Mouse (Mus musculus) bone marrow macrophage, adult 2 months (primary cell): ENCODE results near the gene Trim31.

Experiments used
- CTCF ChIP-seq: IDR thresholded peaks from 2 replicates; pipeline ENCODE4 v1.5.1; 2012; ENCODE audit warnings: low read depth, mild to moderate bottlenecking, low read length, moderate library complexity
- POLR2A ChIP-seq: IDR thresholded peaks from 2 replicates; pipeline ENCODE4 v1.6.1; 2012; ENCODE audit warnings: mild to moderate bottlenecking, low read depth, low read length, borderline replicate concordance

DNA sequence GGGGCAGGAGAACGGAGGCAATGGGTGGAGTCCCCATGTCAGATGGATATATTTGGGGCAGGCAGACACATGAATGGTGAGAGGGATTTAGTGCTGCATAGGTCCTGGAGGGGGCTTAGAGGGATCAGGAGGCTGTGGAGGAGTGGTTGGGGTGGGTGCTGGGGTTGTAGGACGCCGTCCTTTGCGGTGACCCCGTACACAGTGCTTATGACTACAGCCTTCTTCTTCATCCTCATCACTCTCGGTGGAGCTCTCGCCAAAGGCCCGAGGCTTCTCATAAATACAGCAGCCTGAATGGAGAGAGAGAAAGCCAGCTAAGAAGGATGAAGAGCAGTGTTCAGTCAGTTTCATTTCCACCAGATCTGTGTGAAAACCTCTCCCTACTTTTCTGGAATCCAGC, 51.3 kb downstream of the Trim31 start:
- TF ChIP-seq POLR2A (no peak), CTCF (no peak)
